Mouse (Mus musculus) NIH3T3 (cell line): ENCODE measurements at regions not wholly inside any gene's neighbourhood (a gene's known extent, or its start where the extent isn't known, plus 50 kb on each side); places are given as distances from the start of the nearest gene placed in this dataset.
"Not testable (repeated sequence)": the region's sequence is repeated elsewhere in the genome, so short reads cannot be mapped to it uniquely, and the experiment has no call there.

Source experiments
- DNase-seq: peaks from one replicate; pipeline ENCODE4 v3.0.0-alpha.2; 2012; ENCODE audit warnings: low read depth

GRCm38 (mm10) chr13:10855947-10856561, 495.4 kb upstream of the Chrm3 start:
- not testable (repeated sequence) for DNase-seq

GRCm38 (mm10) chr13:10845212-10845611, 484.6 kb upstream of the Chrm3 start:
- no peak for DNase-seq

GRCm38 (mm10) chr13:10799351-10799913, 438.8 kb upstream of the Chrm3 start:
- no peak for DNase-seq
